Mouse (Mus musculus): ENCODE results near the gene Chrng. TPM values are rescaled to one million over a fixed set of nuclear protein-coding genes. Genes with fewer than 3 reads are reported as not detected.

Chrng gene
- total RNA-seq, 2 experiments from 2014 or later: not detected

GRCm38 (mm10) chr1:87252040-87252609, 47.7 kb downstream of the Chrng start:
- DNase-seq (ENCODE audit: low spot score in 2 of 2): no peak

DNA sequence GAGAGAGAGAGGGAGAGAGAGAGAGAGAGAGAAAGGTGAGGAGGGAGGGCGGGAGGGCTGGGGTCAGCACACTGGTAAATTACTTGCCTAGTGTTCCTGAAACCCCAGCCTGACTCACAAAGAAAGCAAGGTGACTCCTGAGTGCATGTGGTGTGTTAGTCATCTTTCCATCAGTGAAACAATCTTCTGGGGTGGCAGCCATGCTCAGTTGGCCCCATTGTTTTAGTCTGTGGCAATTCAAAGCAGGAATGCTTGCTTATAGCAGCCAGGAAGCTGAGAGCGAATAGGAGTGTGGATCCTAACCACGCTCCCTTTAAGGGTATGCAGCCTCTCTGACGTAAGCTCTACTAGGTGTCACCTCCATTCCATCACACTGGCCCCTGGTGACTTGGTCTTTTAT, 50.7 kb downstream of the Chrng start:
- DNase-seq (ENCODE audit: low spot score in 2 of 2): no peak

GRCm38 (mm10) chr1:87257691-87258090, 53.2 kb downstream of the Chrng start:
- DNase-seq (ENCODE audit: low spot score in 2 of 2): no peak

DNA sequence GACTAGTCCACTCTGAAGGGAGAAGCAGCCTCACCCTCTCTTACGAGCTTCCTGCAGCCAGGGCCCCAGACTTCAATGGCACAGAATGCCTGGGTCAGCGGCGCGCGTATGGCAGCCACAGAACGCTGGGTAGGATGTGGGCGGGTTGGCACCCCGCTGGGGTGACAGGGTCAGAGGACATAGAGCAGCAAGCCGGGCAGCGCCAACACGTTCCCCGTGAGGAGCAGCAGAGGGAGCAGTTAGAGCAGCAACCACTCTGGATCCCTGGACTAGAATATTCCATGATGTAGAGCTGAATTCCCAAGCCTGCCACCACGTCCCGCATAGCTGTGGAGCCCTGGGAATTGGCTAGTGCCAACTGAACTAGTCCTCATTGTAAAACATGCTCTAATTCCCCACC, 54.0 kb downstream of the Chrng start:
- peak in 1 of 2 experiments; percentile 14 for DNase-seq (ENCODE audit: low spot score in 2 of 2)

DNA sequence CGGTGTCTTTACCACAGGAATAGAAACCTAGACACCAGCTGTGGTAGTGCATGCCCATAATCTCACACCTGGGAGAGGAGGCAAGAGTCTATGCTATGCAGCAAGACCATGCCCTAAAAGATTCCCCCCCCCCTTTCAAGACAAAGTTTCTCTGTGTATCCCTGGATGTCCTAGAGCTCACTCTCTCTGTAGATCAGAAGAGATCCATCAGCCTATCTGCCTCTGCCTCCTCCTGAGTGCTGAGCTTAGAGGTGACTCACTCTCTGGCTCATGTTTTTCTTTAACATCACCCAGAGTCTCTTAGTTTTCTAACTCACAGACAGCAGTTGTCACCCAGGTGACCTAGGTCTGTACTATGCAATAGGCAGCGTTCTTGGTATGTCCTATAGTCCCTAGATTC, 54.9 kb downstream of the Chrng start:
- no peak for DNase-seq (ENCODE audit: low spot score in 2 of 2)

Other genes with a start within 250 kb of the Chrng start
- gene Alppl2, start 114.7 kb upstream of the Chrng start, total RNA-seq (2021): not detected
- gene Alpi, start 103.1 kb upstream of the Chrng start, total RNA-seq (2021): not detected
- gene Akp3, start 79.7 kb upstream of the Chrng start, total RNA-seq (2021): not detected
- 1 to 10 TPM; 4.1 to 4.5 TPM for gene Ecel1, start 48.1 kb upstream of the Chrng start, total RNA-seq (2021)
- under 1 TPM in 1 of 2 experiments, not detected in 1; 0.32 TPM for gene Prss56, start 21.3 kb upstream of the Chrng start, total RNA-seq (2021)
- not detected for gene Chrnd, start 14.1 kb upstream of the Chrng start, total RNA-seq (2021)
- 10 to 100 TPM; 81.5 to 82.8 TPM for gene Eif4e2, start 9.3 kb downstream of the Chrng start, total RNA-seq (2021)
- gene Efhd1, start 59.7 kb downstream of the Chrng start, total RNA-seq (2021): 1 to 10 TPM; 7.2 to 7.7 TPM
- gene Gigyf2, start 122.3 kb downstream of the Chrng start, total RNA-seq (2021): 10 to 100 TPM; 83.0 to 91.2 TPM
- 1 to 10 TPM in 1 of 2 experiments, under 1 TPM in 1; 0.78 to 3.3 TPM for gene Kcnj13, start 190.1 kb downstream of the Chrng start, total RNA-seq (2021)